Mouse (Mus musculus) thymus, adult 18-20 months (tissue): ENCODE data around the gene Bcl2l14.
A peak's percentile ranks its signal among the peaks of the same experiment; 100 is the strongest.

ENCODE experiments used
- DNase-seq, 2 experiments: peaks; one replicate each; pipeline ENCODE4 v3.0.0; 2022; ENCODE audit warnings: mixed read lengths in 2 of 2

The Bcl2l14 gene

DNA sequence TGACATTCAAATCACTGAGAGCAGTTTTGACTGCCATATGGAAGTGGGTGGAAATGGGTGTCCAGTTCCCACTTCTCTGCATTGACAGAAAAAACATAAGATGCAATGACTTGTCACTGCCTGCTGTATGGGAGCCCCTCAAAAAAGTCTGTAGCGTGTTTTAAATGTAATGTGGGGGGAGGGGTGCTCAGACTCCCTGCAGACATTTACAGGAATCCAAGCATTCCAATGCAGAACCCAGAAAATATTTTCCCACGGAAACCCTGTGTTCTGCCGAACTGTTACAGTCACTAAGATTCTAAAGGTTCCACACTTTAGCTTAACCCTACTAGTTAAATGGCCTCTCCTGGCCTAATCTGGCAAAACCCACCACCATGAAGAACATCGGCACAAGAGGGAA, at the start of gene Bcl2l14:
Gene Bcl2l14 (plus strand): TSS at position 301 of the 400 bp plus-strand sequence.
- DNase-seq, result no peak

DNA sequence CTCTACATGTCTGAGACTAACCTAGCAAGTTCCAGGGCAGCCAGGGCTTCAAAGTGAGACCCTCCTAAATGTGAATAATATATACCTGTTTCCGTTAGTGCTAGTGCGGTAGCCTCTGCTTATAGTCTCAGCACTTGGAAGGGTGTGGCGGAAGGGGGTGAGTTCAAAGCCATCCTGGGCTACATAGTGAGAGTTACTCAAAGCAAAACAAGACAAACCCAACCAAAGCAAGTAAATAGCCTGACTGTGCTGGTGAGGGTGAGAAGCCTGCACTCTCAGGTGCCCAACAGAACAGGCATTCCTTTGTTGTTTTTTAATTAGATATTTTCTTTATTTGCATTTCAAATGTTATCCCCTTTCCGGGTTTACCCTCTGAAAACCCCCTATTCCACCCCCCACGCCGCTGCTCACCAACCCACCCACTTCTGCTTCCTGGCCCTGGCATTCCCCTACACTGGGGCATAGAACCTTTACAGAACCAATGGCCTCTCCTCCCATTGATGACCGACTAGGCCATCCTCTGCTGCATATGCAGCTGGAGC, 47.5 kb upstream of the Bcl2l14 start:
- DNase-seq, result no peak

DNA sequence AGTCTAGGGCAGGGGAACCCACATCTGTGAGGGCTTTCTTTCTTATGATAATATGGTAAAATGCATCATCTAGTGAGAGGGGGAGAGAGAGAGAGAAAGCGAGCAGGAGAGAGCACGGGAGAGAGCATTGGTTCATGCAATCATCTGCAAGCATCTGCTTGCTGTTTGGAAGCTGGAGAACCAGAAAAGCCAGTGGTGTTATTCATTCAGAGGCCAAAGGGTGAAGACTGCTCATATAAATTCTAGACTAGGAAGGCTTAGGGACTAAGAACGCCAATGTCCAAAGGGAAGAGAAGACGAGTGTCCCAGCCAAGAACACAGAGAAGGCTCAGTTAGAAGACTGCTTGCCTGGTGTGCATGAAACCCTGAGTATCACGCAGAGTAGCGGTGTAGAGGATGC, 43.2 kb upstream of the Bcl2l14 start:
- no peak for DNase-seq

DNA sequence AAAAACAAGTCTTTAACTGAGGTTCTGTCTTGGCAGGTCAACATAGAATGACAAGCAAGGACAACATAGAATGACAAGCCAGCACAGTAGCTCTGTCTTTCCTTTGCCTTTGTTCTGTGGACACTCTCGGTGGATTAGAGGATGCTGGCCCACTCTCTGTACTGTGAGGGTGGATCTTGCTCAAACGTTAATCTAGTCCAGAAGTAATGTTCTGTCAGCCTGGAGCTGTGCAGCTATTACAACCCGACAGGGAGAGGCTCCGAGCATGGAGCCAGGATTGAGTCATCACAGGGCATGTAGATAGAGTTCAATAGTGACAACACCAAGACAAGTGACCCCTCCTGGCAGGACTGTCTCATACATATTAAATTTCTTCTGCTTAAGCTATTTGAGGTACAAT, 42.4 kb upstream of the Bcl2l14 start:
- DNase-seq, result no peak

GRCm38 (mm10) chr6:134357570-134357969, 38.5 kb upstream of the Bcl2l14 start:
- DNase-seq, result no peak

DNA sequence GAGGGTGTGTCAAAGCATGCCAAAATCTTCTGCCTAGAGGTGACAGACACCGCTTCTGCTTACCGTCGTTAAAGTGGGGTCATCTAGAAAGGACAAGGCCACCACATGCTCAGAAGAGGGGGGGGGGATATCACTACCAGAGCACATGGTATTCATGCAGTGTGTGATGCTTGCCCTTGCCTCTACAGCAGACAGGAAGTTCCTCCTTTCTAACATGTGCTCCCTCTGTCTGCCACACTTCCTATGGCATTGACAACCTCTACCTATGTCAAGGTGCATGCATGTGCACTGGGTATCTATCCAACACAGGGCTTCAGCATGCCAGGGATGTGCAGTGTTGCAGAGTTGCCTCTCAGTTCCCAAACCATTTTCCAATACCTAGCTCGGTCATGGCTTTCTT, 36.0 kb upstream of the Bcl2l14 start:
- no peak for DNase-seq

DNA sequence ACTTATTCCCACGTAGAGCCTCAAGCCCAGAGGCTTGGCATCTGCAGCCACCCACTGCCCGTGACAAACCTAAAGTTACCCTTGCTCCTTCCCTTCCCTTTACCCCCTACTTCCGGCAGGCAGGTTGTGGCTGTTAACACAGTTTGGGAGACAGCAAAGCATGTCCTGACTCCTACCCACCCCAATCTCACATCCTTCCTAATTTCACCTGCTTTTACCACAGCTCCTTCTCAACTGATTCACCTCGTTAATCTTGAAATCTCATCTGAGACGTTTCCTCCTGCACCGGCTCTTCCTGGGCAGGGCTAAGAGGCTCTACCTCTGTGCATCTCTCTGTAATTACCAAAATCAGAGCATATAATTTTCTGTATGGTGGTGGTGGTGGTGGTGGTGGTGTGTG, 31.5 kb upstream of the Bcl2l14 start:
- DNase-seq, result no peak

- DNase-seq, result no peak
Measured at GRCm38 (mm10) chr6:134365952-134366351, 30.2 kb upstream of the Bcl2l14 start.

GRCm38 (mm10) chr6:134366366-134367351, 29.5 kb upstream of the Bcl2l14 start:
- DNase-seq, result no peak

GRCm38 (mm10) chr6:134367366-134368281, 28.5 kb upstream of the Bcl2l14 start:
- DNase-seq, result no peak

DNA sequence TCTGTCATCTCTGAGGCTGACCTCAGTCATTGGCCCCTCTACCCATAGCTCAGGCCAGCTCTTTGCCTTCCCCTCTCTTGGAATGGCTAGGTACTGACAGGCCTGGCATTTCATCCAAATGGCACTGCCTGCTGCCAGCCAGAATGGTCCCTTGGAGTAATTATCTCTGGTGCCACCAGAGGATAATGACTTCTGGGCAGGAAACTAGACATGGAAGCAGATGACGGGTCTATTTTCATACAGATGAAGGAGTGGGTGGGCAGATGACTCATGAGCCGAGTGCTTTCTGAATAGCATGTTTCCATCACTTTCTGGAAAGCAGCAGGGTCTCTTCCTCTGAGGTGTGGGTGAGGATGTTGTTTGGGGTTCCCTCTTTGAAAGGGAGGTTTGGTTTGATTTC, 23.2 kb upstream of the Bcl2l14 start:
- DNase-seq, result no peak

- no peak for DNase-seq
Measured at GRCm38 (mm10) chr6:134377201-134377600, 18.9 kb upstream of the Bcl2l14 start.

DNA sequence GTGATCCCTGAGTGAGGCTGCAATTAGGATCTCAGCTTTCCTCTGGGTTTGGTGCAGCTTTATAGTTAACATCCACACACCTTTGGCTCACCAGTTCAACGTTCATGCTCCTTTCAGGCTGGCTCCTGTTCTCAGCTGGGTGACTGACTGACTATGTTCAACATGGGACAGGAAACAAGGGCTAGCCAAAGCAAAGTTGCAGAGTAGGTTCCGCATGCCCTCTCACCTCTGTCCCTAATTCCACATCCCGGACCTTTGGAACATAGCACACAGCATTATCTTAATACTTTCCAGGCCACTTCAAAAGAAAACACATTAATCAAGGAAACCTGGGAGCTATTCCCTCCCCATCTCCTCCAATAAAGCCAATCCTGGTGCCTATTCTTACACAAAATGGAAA, 18.3 kb upstream of the Bcl2l14 start:
- no peak for DNase-seq

DNA sequence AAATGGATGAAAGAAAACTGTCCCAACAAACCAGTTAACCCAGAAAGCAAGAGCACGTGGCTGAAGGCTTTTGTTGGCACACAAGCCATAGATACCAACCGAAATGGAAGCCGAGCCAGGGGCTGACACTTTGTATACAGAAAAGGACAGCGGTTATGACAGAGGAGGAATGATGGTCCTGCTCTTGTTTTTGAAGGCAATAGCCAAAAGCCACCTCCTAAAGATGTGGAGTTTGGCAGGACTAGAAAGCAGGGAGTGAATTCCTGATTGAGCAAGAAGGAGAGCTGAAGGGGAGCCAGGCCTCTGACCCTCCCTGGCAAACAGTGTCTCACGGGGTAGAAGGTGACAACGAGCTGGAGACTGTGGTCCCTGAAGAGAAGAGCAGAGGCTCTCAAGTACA, 14.7 kb upstream of the Bcl2l14 start:
- no peak for DNase-seq

GRCm38 (mm10) chr6:134385931-134386330, 10.2 kb upstream of the Bcl2l14 start:
- no peak for DNase-seq

GRCm38 (mm10) chr6:134387396-134387795, 8.7 kb upstream of the Bcl2l14 start:
- DNase-seq, result no peak

GRCm38 (mm10) chr6:134388424-134389110, 7.6 kb upstream of the Bcl2l14 start:
- no peak for DNase-seq

DNA sequence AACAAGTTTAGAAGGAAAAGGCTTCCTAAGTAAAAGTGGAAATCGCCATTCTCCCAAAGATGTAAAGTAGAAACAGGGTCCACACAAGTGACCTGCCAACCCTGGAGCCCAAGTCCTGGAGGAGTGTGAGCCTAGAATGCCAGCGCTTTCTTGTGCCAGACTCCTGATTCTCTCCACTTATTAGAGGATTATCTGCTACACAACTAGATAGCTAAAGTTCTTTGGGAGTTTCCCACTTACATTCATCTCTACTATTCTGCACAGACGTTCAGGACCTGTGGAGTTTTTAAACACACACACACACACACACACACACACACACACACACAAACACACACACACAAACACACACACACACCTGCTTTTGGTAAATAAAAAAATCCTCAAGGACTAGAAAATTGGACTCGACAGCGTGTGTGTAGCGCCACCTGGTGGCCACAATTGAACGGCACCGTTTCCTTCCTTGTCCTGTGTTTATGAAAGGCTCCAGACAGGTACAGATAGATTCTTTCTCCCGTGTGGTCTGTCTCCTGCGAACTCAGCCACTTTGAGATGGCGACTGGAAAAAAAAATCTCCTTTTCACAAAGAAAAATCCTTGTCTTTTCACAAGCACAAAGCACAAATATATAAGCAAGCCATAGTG, 6.7 kb upstream of the Bcl2l14 start:
- DNase-seq, result peak; percentile 20 to 44

DNA sequence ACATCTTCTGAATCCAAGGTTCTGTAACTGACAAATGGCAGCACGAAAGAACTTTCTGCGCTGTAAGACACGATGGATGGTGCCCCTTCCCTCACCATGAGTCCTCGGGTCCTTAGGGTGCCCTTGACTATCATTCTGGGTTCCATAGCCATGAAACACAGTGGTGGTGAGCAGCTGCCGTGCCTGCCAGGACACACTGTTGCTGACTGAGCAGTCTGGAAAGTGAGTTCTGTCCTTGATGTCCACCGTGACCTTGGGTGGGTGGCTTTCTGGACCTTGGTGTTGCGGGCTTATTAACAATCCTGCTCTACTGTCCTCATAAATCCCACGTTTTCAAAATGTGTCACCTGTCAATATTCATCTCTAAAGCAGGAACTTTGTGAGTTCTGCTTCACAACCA, 6.2 kb upstream of the Bcl2l14 start:
- DNase-seq, result no peak

DNA sequence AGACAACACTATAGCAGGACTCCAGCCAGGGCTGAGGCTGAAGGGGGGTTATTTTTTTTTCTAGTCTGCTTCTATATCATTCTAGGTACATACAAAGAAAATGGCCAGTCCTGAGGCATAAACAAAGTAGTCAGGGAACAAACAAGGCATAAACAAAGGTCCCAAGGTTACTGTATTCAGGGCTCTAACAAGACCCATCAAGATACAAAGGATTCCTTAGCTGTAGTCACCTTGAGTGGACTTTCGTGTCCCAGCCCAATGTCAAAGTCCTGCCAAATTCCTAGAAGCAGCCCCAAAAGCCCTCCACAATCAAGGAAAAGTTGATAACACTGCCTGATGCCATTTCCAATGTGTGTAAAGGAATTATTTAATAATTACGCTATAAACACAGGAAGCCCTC, 5.3 kb upstream of the Bcl2l14 start:
- DNase-seq, result no peak

GRCm38 (mm10) chr6:134402914-134403683, 7.0 kb downstream of the Bcl2l14 start:
- peak in 1 of 2 experiments; percentile 29 for DNase-seq
